Mouse (Mus musculus): ENCODE measurements around the gene Gm20716. TPM values are rescaled to one million over a fixed set of nuclear protein-coding genes. Genes with fewer than 3 reads are reported as not detected.
A peak's percentile ranks its signal among the peaks of the same experiment; 100 is the strongest.

Gm20716 gene
- polyA plus RNA-seq, 1 experiment: 32.5 TPM

GRCm38 (mm10) chr2:168230773-168231470 lies 758 bp upstream of the Gm20716 start:
- Histone ChIP-seq H3K4me3 (ENCODE audit: insufficient read depth, low read length) (peak overlapping the region; percentile 51), H3K4me1 (ENCODE audit: control insufficient read depth, insufficient read depth, low read length) (peaks cover 2% of the 10 kb centered on the region), H3K27ac (ENCODE audit: insufficient read depth, low read length) (peak overlapping the region; percentile 81)
- TF ChIP-seq POLR2A (IDR thresholded peaks at IDR 0.05; ENCODE audit: extremely low read depth, insufficient read depth, low read length) (no peak), CTCF (IDR thresholded peaks at IDR 0.05; ENCODE audit: extremely low read depth, insufficient read depth, low read length) (no peak)

GRCm38 (mm10) chr2:168229116-168230025 lies 793 bp downstream of the Gm20716 start:
- TF ChIP-seq CTCF (IDR thresholded peaks at IDR 0.05; ENCODE audit: extremely low read depth, insufficient read depth, low read length) (no peak), POLR2A (IDR thresholded peaks at IDR 0.05; ENCODE audit: extremely low read depth, insufficient read depth, low read length) (no peak)
- peak overlapping the region; percentile 81 for H3K27ac ChIP-seq (ENCODE audit: insufficient read depth, low read length)

DNA sequence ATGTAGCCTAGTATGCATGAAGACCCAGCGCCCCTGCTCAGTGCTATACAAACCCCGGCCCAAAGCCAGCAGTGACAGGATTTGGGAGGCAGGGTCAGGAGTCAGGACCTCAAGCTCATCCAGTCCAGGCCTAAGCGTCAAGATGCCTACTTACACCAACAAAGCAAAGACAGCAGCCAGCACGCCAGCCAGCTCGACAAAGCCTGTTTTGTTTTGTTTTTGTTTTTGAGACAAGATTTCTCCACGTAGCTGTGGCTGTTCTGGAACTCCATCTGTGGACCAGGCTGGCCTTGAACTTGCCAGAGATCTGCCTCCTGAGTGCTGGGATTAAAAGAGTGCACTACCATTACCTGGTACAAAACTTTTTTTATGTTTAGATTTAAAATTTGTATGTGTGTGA lies 6.8 kb downstream of the Gm20716 start:
- no peak for TF ChIP-seq POLR2A (IDR thresholded peaks at IDR 0.05; ENCODE audit: extremely low read depth, insufficient read depth, low read length)
- TF ChIP-seq CTCF (IDR thresholded peaks at IDR 0.05; ENCODE audit: extremely low read depth, insufficient read depth, low read length): no peak
- H3K27ac ChIP-seq (ENCODE audit: insufficient read depth, low read length): no peak overlapping the region

More at GRCm38 (mm10) chr2:168229116-168230025, 793 bp downstream of the Gm20716 start:
- H3K4me1 ChIP-seq (ENCODE audit: control insufficient read depth, insufficient read depth, low read length): peaks cover 2% of the 10 kb centered on the region
- H3K4me3 ChIP-seq (ENCODE audit: insufficient read depth, low read length): peak overlapping the region; percentile 51

GRCm38 (mm10) chr2:168213788-168214397 lies 16.3 kb downstream of the Gm20716 start:
- H3K4me1 ChIP-seq (ENCODE audit: control insufficient read depth, insufficient read depth, low read length): no peaks in the 10 kb centered on the region
- no peak overlapping the region for H3K4me3 ChIP-seq (ENCODE audit: insufficient read depth, low read length)
- no peak overlapping the region for H3K27ac ChIP-seq (ENCODE audit: insufficient read depth, low read length)
- TF ChIP-seq POLR2A (IDR thresholded peaks at IDR 0.05; ENCODE audit: extremely low read depth, insufficient read depth, low read length) (no peak), CTCF (IDR thresholded peaks at IDR 0.05; ENCODE audit: extremely low read depth, insufficient read depth, low read length) (0 out of 2 replicates have a peak, but pooled peaks have one; percentile 2)

More for the DNA sequence above, 6.8 kb downstream of the Gm20716 start:
- H3K4me3 ChIP-seq (ENCODE audit: insufficient read depth, low read length): no peak overlapping the region
- peaks cover 2% of the 10 kb centered on the region for H3K4me1 ChIP-seq (ENCODE audit: control insufficient read depth, insufficient read depth, low read length)

DNA sequence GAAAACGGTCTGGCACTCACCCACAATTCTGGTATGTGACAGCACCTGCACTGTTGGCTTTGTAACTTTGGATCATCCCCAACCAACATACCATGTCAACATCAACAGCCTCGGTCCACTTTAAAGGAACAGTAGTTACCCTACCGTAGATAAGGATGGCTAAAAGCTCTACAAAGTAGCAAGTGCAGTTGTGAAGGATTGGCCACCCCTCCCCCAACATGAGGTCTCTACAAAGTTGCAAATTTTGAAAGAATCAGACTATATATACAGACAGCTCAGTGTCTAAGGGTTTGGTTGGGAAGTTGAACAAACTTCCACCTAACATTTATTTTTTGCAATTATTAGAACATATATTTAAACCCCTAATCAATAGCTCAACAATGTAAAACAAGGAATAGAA lies 22.3 kb downstream of the Gm20716 start:
- Histone ChIP-seq H3K27ac (ENCODE audit: insufficient read depth, low read length) (peak overlapping the region; percentile 95; the same call in 1 of the 2 replicates), H3K4me1 (ENCODE audit: control insufficient read depth, insufficient read depth, low read length) (peaks cover 4% of the 10 kb centered on the region; the same call in 1 of the 2 replicates), H3K4me3 (ENCODE audit: insufficient read depth, low read length) (no peak overlapping the region; the same call in 1 of the 2 replicates)
- TF ChIP-seq POLR2A (IDR thresholded peaks at IDR 0.05; ENCODE audit: extremely low read depth, insufficient read depth, low read length) (no peak), CTCF (IDR thresholded peaks at IDR 0.05; ENCODE audit: extremely low read depth, insufficient read depth, low read length) (no peak)

GRCm38 (mm10) chr2:168206725-168207644 lies 23.2 kb downstream of the Gm20716 start, which contains the start of gene Adnp:
Gene Adnp, minus strand, starts transcription at chr2:168207112.
- peak; percentile 81; the same call in 1 of the 2 replicates for TF ChIP-seq POLR2A (IDR thresholded peaks at IDR 0.05; ENCODE audit: extremely low read depth, insufficient read depth, low read length)
- peak; percentile 54 for TF ChIP-seq CTCF (IDR thresholded peaks at IDR 0.05; ENCODE audit: extremely low read depth, insufficient read depth, low read length)
- Histone ChIP-seq H3K27ac (ENCODE audit: insufficient read depth, low read length) (peak within 1 kb of the TSS; percentile 98), H3K4me3 (ENCODE audit: insufficient read depth, low read length) (peak within 1 kb of the TSS; percentile 87), H3K4me1 (ENCODE audit: control insufficient read depth, insufficient read depth, low read length) (peaks cover 4% of the 10 kb centered on the region; the same call in 1 of the 2 replicates)

- Histone ChIP-seq H3K4me3 (ENCODE audit: insufficient read depth, low read length) (peak overlapping the region; percentile 87), H3K4me1 (ENCODE audit: control insufficient read depth, insufficient read depth, low read length) (peaks cover 6% of the 10 kb centered on the region), H3K27ac (ENCODE audit: insufficient read depth, low read length) (peak overlapping the region; percentile 98)
- no peak for TF ChIP-seq POLR2A (IDR thresholded peaks at IDR 0.05; ENCODE audit: extremely low read depth, insufficient read depth, low read length)
- no peak for TF ChIP-seq CTCF (IDR thresholded peaks at IDR 0.05; ENCODE audit: extremely low read depth, insufficient read depth, low read length)
Measured at GRCm38 (mm10) chr2:168205681-168206631, 24.2 kb downstream of the Gm20716 start.
